Mouse (Mus musculus) MEL (cell line): ENCODE measurements around the gene Map3k21. TPM values are rescaled to one million over a fixed set of nuclear protein-coding genes. Genes with fewer than 3 reads are reported as not detected.

Source experiments
- DNase-seq: peaks from one replicate; pipeline ENCODE4 v3.0.0; 2011; ENCODE audit warnings: low read depth, low spot score
- H3K27ac ChIP-seq: 2 replicates; pipeline ENCODE4 v1.5.1; 2012; ENCODE audit warnings: low read depth, mild to moderate bottlenecking, control low read depth, low read length, moderate library complexity; ENCODE audit not compliant: control insufficient read depth
- H3K27me3 ChIP-seq, 2 experiments: fragments of 150-350 bp in 1 of 2; sonication (generic) in 1 of 2; 2 replicates each; pipeline ENCODE4 v1.6.1; 2012; ENCODE audit warnings: low read length in 2 of 2, mild to moderate bottlenecking in 2 of 2, improper control_type of control experiment in 1 of 2, moderate library complexity in 1 of 2; ENCODE audit not compliant: insufficient read depth in 2 of 2, control insufficient read depth in 1 of 2
- H3K36me3 ChIP-seq, 2 experiments: 2 replicates each; pipeline ENCODE4 v1.6.1; 2012 to 2014; ENCODE audit warnings: low read length in 2 of 2, improper control_type of control experiment in 1 of 2, inconsistent platforms in 1 of 2, mild to moderate bottlenecking in 1 of 2; ENCODE audit not compliant: insufficient read depth in 2 of 2, control insufficient read depth in 1 of 2
- H3K4me1 ChIP-seq, 2 experiments: fragments of 150-350 bp in 1 of 2; sonication (generic) in 1 of 2; 2 replicates each; pipeline ENCODE4 v1.6.1; 2012; ENCODE audit warnings: low read length in 2 of 2, improper control_type of control experiment in 1 of 2, mild to moderate bottlenecking in 1 of 2; ENCODE audit not compliant: insufficient read depth in 2 of 2, control insufficient read depth in 1 of 2
- H3K4me3 ChIP-seq, 2 experiments: fragments of 150-350 bp in 1 of 2; sonication (generic) in 1 of 2; 2 replicates each; pipeline ENCODE4 v1.5.1; 2012; ENCODE audit warnings: low read depth in 2 of 2, low read length in 2 of 2, mild to moderate bottlenecking in 2 of 2, moderate library complexity in 2 of 2, control low read depth in 1 of 2, improper control_type of control experiment in 1 of 2; ENCODE audit not compliant: control insufficient read depth in 1 of 2, insufficient read depth in 1 of 2
- H3K79me2 ChIP-seq: 2 replicates; pipeline ENCODE4 v1.6.1; 2012; ENCODE audit warnings: mild to moderate bottlenecking, low read length, moderate library complexity; ENCODE audit not compliant: control insufficient read depth, poor library complexity, insufficient read depth
- H3K9ac ChIP-seq: 2 replicates; pipeline ENCODE4 v1.6.1; 2012; ENCODE audit warnings: low read depth, mild to moderate bottlenecking, control low read depth, low read length, moderate library complexity; ENCODE audit not compliant: control insufficient read depth, poor library complexity, severe bottlenecking
- H3K9me3 ChIP-seq: fragments of 150-350 bp; sonication (generic); replicated peaks from 2 replicates; pipeline ENCODE4 v1.6.1; 2012; ENCODE audit warnings: mild to moderate bottlenecking, low read length, improper control_type of control experiment, moderate library complexity; ENCODE audit not compliant: insufficient read depth
- CHD1 ChIP-seq: IDR thresholded peaks from 2 replicates; pipeline ENCODE4 v1.6.1; 2012; ENCODE audit warnings: low read depth, mild to moderate bottlenecking, inconsistent platforms, low read length, improper control_type of control experiment
- CHD2 ChIP-seq: IDR thresholded peaks from 2 replicates; pipeline ENCODE4 v1.6.1; 2011; ENCODE audit warnings: low read length, improper control_type of control experiment
- E2F4 ChIP-seq: IDR thresholded peaks from 2 replicates; pipeline ENCODE4 v1.6.1; 2011; ENCODE audit warnings: low read depth, low read length, improper control_type of control experiment, borderline replicate concordance
- ETS1 ChIP-seq: IDR thresholded peaks from 2 replicates; pipeline ENCODE4 v1.6.1; 2012; ENCODE audit warnings: low read depth, mild to moderate bottlenecking, inconsistent platforms, low read length, improper control_type of control experiment, moderate library complexity
- GATA1 ChIP-seq: IDR thresholded peaks from 2 replicates; pipeline ENCODE4 v1.6.1; 2011; ENCODE audit warnings: low read depth, low read length, improper control_type of control experiment
- KAT2A ChIP-seq: conservative IDR thresholded peaks from 2 replicates; pipeline ENCODE4 v1.6.1; 2012; ENCODE audit warnings: low read depth, low read length, improper control_type of control experiment, inconsistent platforms
- MAFK ChIP-seq: IDR thresholded peaks from 2 replicates; pipeline ENCODE4 v1.6.1; 2011; ENCODE audit warnings: low read depth, mild to moderate bottlenecking, low read length, improper control_type of control experiment, borderline replicate concordance
- MAX ChIP-seq: IDR thresholded peaks from 2 replicates; pipeline ENCODE4 v1.6.1; 2011; ENCODE audit warnings: low read length, improper control_type of control experiment
- MAZ ChIP-seq: IDR thresholded peaks from 2 replicates; pipeline ENCODE4 v1.6.1; 2012; ENCODE audit warnings: low read depth, mild to moderate bottlenecking, inconsistent platforms, low read length, improper control_type of control experiment
- MEF2A ChIP-seq: IDR thresholded peaks from 2 replicates; pipeline ENCODE4 v1.6.1; 2014; ENCODE audit warnings: low read depth, mild to moderate bottlenecking, inconsistent platforms, low read length, improper control_type of control experiment; ENCODE audit not compliant: poor library complexity, insufficient replicate concordance, severe bottlenecking; ENCODE audit errors: extremely low read depth
- MXI1 ChIP-seq: IDR thresholded peaks from 2 replicates; pipeline ENCODE4 v1.6.1; 2011; ENCODE audit warnings: mild to moderate bottlenecking, low read depth, low read length, improper control_type of control experiment
- MYC ChIP-seq: IDR thresholded peaks from 2 replicates; pipeline ENCODE4 v1.6.1; 2011; ENCODE audit warnings: low read depth, mild to moderate bottlenecking, low read length, improper control_type of control experiment, moderate library complexity
- NRF1 ChIP-seq: IDR thresholded peaks from 2 replicates; pipeline ENCODE4 v1.6.1; 2014; ENCODE audit warnings: low read depth, mild to moderate bottlenecking, inconsistent platforms, low read length, improper control_type of control experiment, moderate library complexity; ENCODE audit not compliant: poor library complexity, insufficient read depth, severe bottlenecking
- POLR2A ChIP-seq, 2 experiments: IDR thresholded peaks; 2 replicates each; pipeline ENCODE4 v1.6.1; 2011 to 2012; ENCODE audit warnings: low read length in 2 of 2, mild to moderate bottlenecking in 2 of 2, control low read depth in 1 of 2, improper control_type of control experiment in 1 of 2, low read depth in 1 of 2, moderate library complexity in 1 of 2; ENCODE audit not compliant: control insufficient read depth in 1 of 2, insufficient read depth in 1 of 2, poor library complexity in 1 of 2
- POLR2AphosphoS2 ChIP-seq: IDR thresholded peaks from 2 replicates; pipeline ENCODE4 v1.6.1; 2011; ENCODE audit warnings: low read length, improper control_type of control experiment
- RCOR1 ChIP-seq: IDR thresholded peaks from 2 replicates; pipeline ENCODE4 v1.6.1; 2012; ENCODE audit warnings: low read depth, mild to moderate bottlenecking, inconsistent platforms, low read length, improper control_type of control experiment
- SMC3 ChIP-seq: IDR thresholded peaks from 2 replicates; pipeline ENCODE4 v1.6.1; 2011; ENCODE audit warnings: low read depth, low read length, improper control_type of control experiment
- USF1 ChIP-seq: IDR thresholded peaks from 2 replicates; pipeline ENCODE4 v1.6.1; 2014; ENCODE audit warnings: low read depth, mild to moderate bottlenecking, inconsistent platforms, low read length, improper control_type of control experiment, moderate library complexity
- ZC3H11A ChIP-seq: IDR thresholded peaks from 2 replicates; pipeline ENCODE4 v1.6.1; 2012; ENCODE audit warnings: low read depth, mild to moderate bottlenecking, inconsistent platforms, low read length, improper control_type of control experiment
- ZMIZ1 ChIP-seq: IDR thresholded peaks from 2 replicates; pipeline ENCODE4 v1.6.1; 2012; ENCODE audit warnings: low read depth, mild to moderate bottlenecking, inconsistent platforms, low read length, improper control_type of control experiment, moderate library complexity
- polyA plus RNA-seq, 2 experiments: library from polyadenylated mRNA; stranded (reverse) in 1 of 2; unstranded in 1 of 2; fragments of >175 nt in 1 of 2; fragments of >200 nt in 1 of 2; gene quantifications; 2 replicates each; pipeline versions ENCODE4 v1.2.1 to v1.2.4; 2012; ENCODE audit warnings: low replicate concordance in 2 of 2, low read depth in 1 of 2; ENCODE audit not compliant: insufficient read length in 2 of 2, insufficient read depth in 1 of 2, missing spikeins in 1 of 2
- total RNA-seq: library from RNA; depleted of rRNA; stranded (reverse); fragments of 300-350 nt; gene quantifications from 2 replicates; pipeline ENCODE4 v1.2.3, GENCODE M21; 2012

Map3k21 gene
- total and polyA plus RNA-seq, 3 experiments: not detected

GRCm38 (mm10) chr8:125987996-125988395, 77.7 kb downstream of the Map3k21 start:
- no peak for TF ChIP-seq POLR2A (IDR thresholded peaks at IDR 0.05; ENCODE audit: control insufficient read depth in 1 of 2, insufficient read depth in 1 of 2, low read depth in 1 of 2, low read length in 2 of 2, poor library complexity in 1 of 2)
- TF ChIP-seq ZMIZ1: no peak
- TF ChIP-seq NRF1: no peak
- TF ChIP-seq ETS1: no peak
- no peak for TF ChIP-seq MAZ
- TF ChIP-seq USF1: no peak
- no peak for TF ChIP-seq E2F4
- TF ChIP-seq, all 39 proteins: peak for 0
- Histone ChIP-seq H3K27me3 (no peaks in the 10 kb centered on the region), H3K9me3 (no peaks in the 10 kb centered on the region)

GRCm38 (mm10) chr8:125993636-125994035, 83.4 kb downstream of the Map3k21 start:
- Histone ChIP-seq H3K4me1 (no peaks in the 10 kb centered on the region), H3K27me3 (no peaks in the 10 kb centered on the region), H3K4me3 (no peak overlapping the region), H3K9ac (no peak overlapping the region), H3K9me3 (no peaks in the 10 kb centered on the region), H3K36me3 (no peaks in the 10 kb centered on the region), H3K79me2 (no peaks in the 10 kb centered on the region), H3K27ac (no peak overlapping the region)
- TF ChIP-seq NRF1 (no peak), ZMIZ1 (no peak), CHD2 (no peak), SMC3 (no peak), POLR2A (IDR thresholded peaks at IDR 0.05; ENCODE audit: control insufficient read depth in 1 of 2, insufficient read depth in 1 of 2, low read depth in 1 of 2, low read length in 2 of 2, poor library complexity in 1 of 2) (no peak), MAX (no peak), MEF2A (no peak), CHD1 (no peak), KAT2A (no peak), MAFK (no peak), POLR2AphosphoS2 (no peak), RCOR1 (no peak), MYC (no peak), MXI1 (no peak), GATA1 (no peak), ZC3H11A (no peak)
- no peak for DNase-seq

More at GRCm38 (mm10) chr8:125987996-125988395, 77.7 kb downstream of the Map3k21 start:
- H3K79me2 ChIP-seq: no peaks in the 10 kb centered on the region
- H3K9ac ChIP-seq: no peak overlapping the region
- no peaks in the 10 kb centered on the region for H3K36me3 ChIP-seq
- no peaks in the 10 kb centered on the region for H3K4me1 ChIP-seq
- no peak overlapping the region for H3K27ac ChIP-seq
- DNase-seq: no peak
- no peak overlapping the region for H3K4me3 ChIP-seq
